Comparison of ENCODE assay signal across 8 mouse cellular contexts in genomic region chr14:102994662-102995561, GRCm38 (mm10). TPM values are rescaled to one million over a fixed set of nuclear protein-coding genes. Genes with fewer than 3 reads are reported as not detected.
DNase-seq lines count a peak whose midpoint lies in the region; ATAC-seq and TF ChIP-seq lines count a peak whose summit lies in the region.

No protein-coding gene starts in this region.

- H3K27me3 ChIP-seq in kidney, adult 2 months (replicated peaks; ENCODE audit: control insufficient read depth, insufficient read depth, low read length) = no peaks in the 10 kb centered on the region
- H3K27me3 ChIP-seq in limb, embryonic 10.5 days (ENCODE audit: low read depth, poor library complexity, severe bottlenecking) = no peaks in the 10 kb centered on the region

- DNase-seq in A20 (ENCODE audit: low read depth, low spot score) = peak; percentile 82
- DNase-seq in adrenal gland, adult 2 months = peak; percentile 71
- peak; percentile 68 for DNase-seq in embryo, embryonic 11.5 days (ENCODE audit: low read depth, low spot score)
- peak; percentile 83 for DNase-seq in kidney, adult 2 months
- peak; percentile 81 for DNase-seq in limb, embryonic 10.5 days (ENCODE audit: low spot score)
- peak; percentile 53 to 83 for DNase-seq in spleen, postnatal 4 days (ENCODE audit: low spot score in 2 of 2)

- no peak overlapping the region for H3K4me3 ChIP-seq in kidney, adult 2 months (ENCODE audit: insufficient read depth, low read depth, low read length)
- H3K4me3 ChIP-seq in limb, embryonic 10.5 days = no peak overlapping the region

- no peaks in the 10 kb centered on the region for H3K9me3 ChIP-seq in limb, embryonic 10.5 days (replicated peaks)

- ATAC-seq in granulocyte monocyte progenitor cell, adult 5-6 weeks (replicated peaks; ENCODE audit: poor library complexity, severe bottlenecking) = peak; percentile 93
- peak; percentile 88 for ATAC-seq in monocyte, adult 5-6 weeks (replicated peaks; ENCODE audit: insufficient number of reproducible peaks, low FRiP score, low TSS enrichment, poor library complexity, severe bottlenecking)

- H3K27ac ChIP-seq in kidney, adult 2 months (ENCODE audit: insufficient read depth, low read depth, low read length) = no peak overlapping the region
- peak overlapping the region; percentile 46 for H3K27ac ChIP-seq in limb, embryonic 10.5 days

- no peaks in the 10 kb centered on the region for H3K4me1 ChIP-seq in kidney, adult 2 months (ENCODE audit: control insufficient read depth, insufficient read depth, low read length)
- H3K4me1 ChIP-seq in limb, embryonic 10.5 days = peaks cover 10% of the 10 kb centered on the region

- no peaks in the 10 kb centered on the region for H3K36me3 ChIP-seq in kidney, adult 2 months (ENCODE audit: control insufficient read depth, insufficient read depth, low read length)
- H3K36me3 ChIP-seq in limb, embryonic 10.5 days = no peaks in the 10 kb centered on the region

- no peak for TF ChIP-seq POLR2A in kidney, adult 2 months (IDR thresholded peaks at IDR 0.05; ENCODE audit: low read depth, low read length)

- 19% methylated on average over 6 of the region's 6 CpGs for WGBS in kidney, adult 2 months
- WGBS in limb, embryonic 10.5 days = 24% methylated on average over 6 of the region's 6 CpGs

- TF ChIP-seq CTCF in kidney, adult 2 months (conservative IDR thresholded peaks at IDR 0.05; ENCODE audit: insufficient read depth, insufficient read length, low read depth, low read length) = peak; percentile 64

RNA-seq across cellular contexts. Expression of gene Kctd12, which starts 12.5 kb away (rescaled TPM):
- 10 to 100 TPM; 29.3 to 33.3 TPM for total RNA-seq in adrenal gland, adult 2 months (2021)
- polyA plus RNA-seq in adrenal gland, adult 2 months (2012; rRNA removed) = 35.9 and 38.5 TPM in 2 replicates
- total RNA-seq in granulocyte monocyte progenitor cell, adult 5-6 weeks (2014; fragmentation: Nextera tagmentation) = 49.0 and 63.5 TPM in 2 replicates
- total RNA-seq in granulocyte monocyte progenitor cell, adult 5-6 weeks (2017) = 63.8 and 64.9 TPM in 2 replicates
- polyA plus RNA-seq in kidney, adult 2 months (2012; rRNA removed) = 16.7 and 17.8 TPM in 2 replicates
- 5.3 and 8.2 TPM in 2 replicates for polyA plus RNA-seq in limb, embryonic 10.5 days (2016; fragmentation: Nextera tagmentation; extraction: Ambion mirVana)
- 144 to 172 TPM (median 153 TPM) in 3 replicates for total RNA-seq in monocyte, adult 5-6 weeks (2017)

RNA-seq across cellular contexts. Expression of gene Acod1, which starts 51.9 kb away (rescaled TPM):
- total RNA-seq in adrenal gland, adult 2 months (2021) = not detected
- polyA plus RNA-seq in adrenal gland, adult 2 months (2012; rRNA removed) = 0.06 TPM in 1 of 2 replicates, not detected in the other
- total RNA-seq in granulocyte monocyte progenitor cell, adult 5-6 weeks (2014; fragmentation: Nextera tagmentation) = not detected in 2 replicates
- 0.67 TPM in 1 of 2 replicates, not detected in the other for total RNA-seq in granulocyte monocyte progenitor cell, adult 5-6 weeks (2017)
- polyA plus RNA-seq in kidney, adult 2 months (2012; rRNA removed) = 0.04 TPM in 1 of 2 replicates, not detected in the other
- not detected in 2 replicates for polyA plus RNA-seq in limb, embryonic 10.5 days (2016; fragmentation: Nextera tagmentation; extraction: Ambion mirVana)
- total RNA-seq in monocyte, adult 5-6 weeks (2017) = 3.1 to 10.1 TPM (median 3.6 TPM) in 3 replicates
